Mouse (Mus musculus): ENCODE results near the gene Ntf5. TPM values are rescaled to one million over a fixed set of nuclear protein-coding genes. Genes with fewer than 3 reads are reported as not detected.

Gene Ntf5
- not detected in 2 replicates for total RNA-seq (2014; fragmentation: Nextera tagmentation)
- total RNA-seq (2017): 0.23 and 0.60 TPM in 2 replicates
- 0.16 and 0.33 TPM in 2 replicates for polyA plus RNA-seq (2012)

GRCm38 (mm10) chr7:45413113-45413863 lies at the start of gene Ntf5:
Gene Ntf5, plus strand, starts transcription at chr7:45413695.
- no peak for TF ChIP-seq GATA1 (IDR thresholded peaks at IDR 0.05; ENCODE audit: borderline replicate concordance, low read length)
- no peak for TF ChIP-seq POLR2AphosphoS5 (IDR thresholded peaks at IDR 0.05; ENCODE audit: insufficient replicate concordance, low read depth, low read length)
- no peak for TF ChIP-seq TAL1 (conservative IDR thresholded peaks at IDR 0.05; ENCODE audit: low read depth, low read length)
- TF ChIP-seq GATA2 (IDR thresholded peaks at IDR 0.05; ENCODE audit: borderline replicate concordance, low read depth, low read length): no peak
- TF ChIP-seq CTCF (IDR thresholded peaks at IDR 0.05; ENCODE audit: low read depth, low read length): no peak
- Histone ChIP-seq H3K4me3 (ENCODE audit: low read depth, low read length) (peak within 1 kb of the TSS; percentile 70), H3K27me3 (ENCODE audit: insufficient read depth, low read length) (peaks cover 90% of the 10 kb centered on the region), H3K9me3 (replicated peaks) (no peaks in the 10 kb centered on the region), H3K4me1 (ENCODE audit: insufficient read depth, low read depth, low read length) (peaks cover 33% of the 10 kb centered on the region), H3K36me3 (replicated peaks) (no peaks in the 10 kb centered on the region)
- DNase-seq (ENCODE audit: low spot score) (peak; percentile 67), ATAC-seq (ENCODE audit: extremely low read depth, insufficient number of reproducible peaks, low FRiP score, poor library complexity, severe bottlenecking) (no peak)

DNA sequence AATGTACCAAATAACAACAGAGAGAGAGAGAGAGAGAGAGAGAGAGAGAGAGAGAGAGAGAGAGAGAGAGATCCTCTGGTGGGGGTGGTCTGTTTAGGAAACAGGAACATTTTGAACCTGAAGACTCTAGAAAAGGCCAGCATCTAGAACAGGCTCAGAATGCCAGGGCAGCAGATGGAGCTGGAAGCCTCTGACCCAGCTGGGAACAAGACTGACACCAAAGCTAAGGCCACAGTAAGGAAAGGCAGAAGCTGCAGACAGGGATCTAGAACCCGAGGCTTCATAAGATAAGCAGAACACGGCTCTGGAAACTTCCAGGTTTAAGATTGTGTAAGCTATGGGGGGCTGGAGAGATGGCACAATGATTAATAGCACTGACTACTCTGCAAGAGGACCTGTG lies 49.5 kb upstream of the Ntf5 start:
- TF ChIP-seq POLR2AphosphoS5 (IDR thresholded peaks at IDR 0.05; ENCODE audit: insufficient replicate concordance, low read depth, low read length): no peak
- TF ChIP-seq GATA2 (IDR thresholded peaks at IDR 0.05; ENCODE audit: borderline replicate concordance, low read depth, low read length): no peak
- TF ChIP-seq TAL1 (conservative IDR thresholded peaks at IDR 0.05; ENCODE audit: low read depth, low read length): no peak
- TF ChIP-seq GATA1 (IDR thresholded peaks at IDR 0.05; ENCODE audit: borderline replicate concordance, low read length): no peak
- no peak for TF ChIP-seq CTCF (IDR thresholded peaks at IDR 0.05; ENCODE audit: low read depth, low read length)
- Histone ChIP-seq H3K4me1 (ENCODE audit: insufficient read depth, low read depth, low read length) (peaks cover 39% of the 10 kb centered on the region), H3K4me3 (ENCODE audit: low read depth, low read length) (no peak overlapping the region), H3K27me3 (ENCODE audit: insufficient read depth, low read length) (peaks cover 59% of the 10 kb centered on the region), H3K36me3 (replicated peaks) (peaks cover 10% of the 10 kb centered on the region), H3K9me3 (replicated peaks) (peaks cover 3% of the 10 kb centered on the region; the same call in 1 of the 2 replicates)
- ATAC-seq (ENCODE audit: extremely low read depth, insufficient number of reproducible peaks, low FRiP score, poor library complexity, severe bottlenecking) (no peak), DNase-seq (ENCODE audit: low spot score) (no peak)

- Histone ChIP-seq H3K4me1 (ENCODE audit: insufficient read depth, low read depth, low read length) (peaks cover 54% of the 10 kb centered on the region), H3K9me3 (replicated peaks) (peaks cover 3% of the 10 kb centered on the region; the same call in 1 of the 2 replicates), H3K27me3 (ENCODE audit: insufficient read depth, low read length) (peaks cover 59% of the 10 kb centered on the region), H3K36me3 (replicated peaks) (peaks cover 13% of the 10 kb centered on the region), H3K4me3 (ENCODE audit: low read depth, low read length) (peak overlapping the region; percentile 73)
- no peak for TF ChIP-seq GATA1 (IDR thresholded peaks at IDR 0.05; ENCODE audit: borderline replicate concordance, low read length)
- no peak for TF ChIP-seq CTCF (IDR thresholded peaks at IDR 0.05; ENCODE audit: low read depth, low read length)
- TF ChIP-seq POLR2AphosphoS5 (IDR thresholded peaks at IDR 0.05; ENCODE audit: insufficient replicate concordance, low read depth, low read length): no peak
- TF ChIP-seq GATA2 (IDR thresholded peaks at IDR 0.05; ENCODE audit: borderline replicate concordance, low read depth, low read length): no peak
- no peak for TF ChIP-seq TAL1 (conservative IDR thresholded peaks at IDR 0.05; ENCODE audit: low read depth, low read length)
- DNase-seq (ENCODE audit: low spot score): no peak
- no peak for ATAC-seq (ENCODE audit: extremely low read depth, insufficient number of reproducible peaks, low FRiP score, poor library complexity, severe bottlenecking)
Measured at GRCm38 (mm10) chr7:45365742-45366651, 47.5 kb upstream of the Ntf5 start.

GRCm38 (mm10) chr7:45366652-45367019 lies 46.9 kb upstream of the Ntf5 start, which contains the start of gene Ppfia3:
Gene Ppfia3, minus strand, starts transcription at chr7:45367019.
- Histone ChIP-seq H3K4me1 (ENCODE audit: insufficient read depth, low read depth, low read length) (peaks cover 58% of the 10 kb centered on the region), H3K9me3 (replicated peaks) (no peaks in the 10 kb centered on the region; the same call in 1 of the 2 replicates), H3K27me3 (ENCODE audit: insufficient read depth, low read length) (peaks cover 52% of the 10 kb centered on the region), H3K36me3 (replicated peaks) (peaks cover 18% of the 10 kb centered on the region), H3K4me3 (ENCODE audit: low read depth, low read length) (peak within 1 kb of the TSS; percentile 73)
- ATAC-seq (ENCODE audit: extremely low read depth, insufficient number of reproducible peaks, low FRiP score, poor library complexity, severe bottlenecking): no peak
- TF ChIP-seq GATA2 (IDR thresholded peaks at IDR 0.05; ENCODE audit: borderline replicate concordance, low read depth, low read length): no peak
- TF ChIP-seq POLR2AphosphoS5 (IDR thresholded peaks at IDR 0.05; ENCODE audit: insufficient replicate concordance, low read depth, low read length): no peak
- no peak for TF ChIP-seq CTCF (IDR thresholded peaks at IDR 0.05; ENCODE audit: low read depth, low read length)
- TF ChIP-seq TAL1 (conservative IDR thresholded peaks at IDR 0.05; ENCODE audit: low read depth, low read length): no peak
- TF ChIP-seq GATA1 (IDR thresholded peaks at IDR 0.05; ENCODE audit: borderline replicate concordance, low read length): no peak
- no peak for DNase-seq (ENCODE audit: low spot score)

DNA sequence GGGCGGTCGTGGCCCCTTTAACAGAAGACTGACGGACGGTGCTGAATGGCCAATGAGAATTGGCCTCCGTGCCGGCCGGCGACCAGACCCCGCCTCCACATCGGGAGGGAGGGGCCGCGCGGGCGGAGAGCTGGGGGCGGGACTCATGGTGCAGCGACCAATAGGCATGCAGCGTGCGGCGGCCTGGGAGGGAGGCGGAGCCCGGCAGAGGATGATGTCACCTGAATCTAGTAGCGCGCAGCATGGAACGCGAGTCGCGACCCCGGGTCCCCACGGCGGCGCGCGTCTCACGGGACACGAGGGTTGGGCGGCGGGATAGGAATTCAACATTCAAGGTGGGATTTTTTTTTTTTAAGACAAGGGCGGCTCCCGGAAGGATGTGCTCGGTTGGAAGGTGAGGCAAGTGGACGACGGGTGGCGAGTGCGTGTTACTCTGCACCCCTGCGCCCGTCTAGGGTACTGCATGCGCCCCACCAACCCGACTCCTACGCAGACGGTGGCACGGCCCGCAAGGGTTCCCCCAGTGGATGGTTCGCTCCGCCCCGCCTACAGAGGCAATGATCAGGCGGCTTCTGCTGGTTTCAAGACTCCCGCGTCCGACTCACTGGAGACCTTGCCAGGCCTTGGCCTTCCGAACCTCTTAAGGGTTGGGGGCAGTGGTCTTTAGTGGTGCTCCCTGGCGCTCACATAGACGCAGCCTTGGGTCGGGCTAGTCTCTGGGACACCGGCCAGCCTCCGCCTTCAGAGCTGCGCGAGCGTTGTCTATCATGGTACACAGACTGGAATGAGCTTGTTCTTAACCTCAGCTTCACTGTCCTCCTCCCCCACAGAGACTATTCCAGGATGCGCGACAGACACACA lies 46.2 kb upstream of the Ntf5 start:
- H3K9me3 ChIP-seq (replicated peaks): no peaks in the 10 kb centered on the region
- peak; percentile 99 for DNase-seq (ENCODE audit: low spot score)
- ATAC-seq (ENCODE audit: extremely low read depth, insufficient number of reproducible peaks, low FRiP score, poor library complexity, severe bottlenecking): peak; percentile 78
- H3K4me1 ChIP-seq (ENCODE audit: insufficient read depth, low read depth, low read length): peaks cover 62% of the 10 kb centered on the region
- peaks cover 23% of the 10 kb centered on the region for H3K36me3 ChIP-seq (replicated peaks)
- H3K4me3 ChIP-seq (ENCODE audit: low read depth, low read length): peak overlapping the region; percentile 73
- no peak for TF ChIP-seq TAL1 (conservative IDR thresholded peaks at IDR 0.05; ENCODE audit: low read depth, low read length)
- no peak for TF ChIP-seq GATA1 (IDR thresholded peaks at IDR 0.05; ENCODE audit: borderline replicate concordance, low read length)
- TF ChIP-seq CTCF (IDR thresholded peaks at IDR 0.05; ENCODE audit: low read depth, low read length): peak; percentile 57
- TF ChIP-seq POLR2AphosphoS5 (IDR thresholded peaks at IDR 0.05; ENCODE audit: insufficient replicate concordance, low read depth, low read length): no peak
- TF ChIP-seq GATA2 (IDR thresholded peaks at IDR 0.05; ENCODE audit: borderline replicate concordance, low read depth, low read length): no peak
- H3K27me3 ChIP-seq (ENCODE audit: insufficient read depth, low read length): peaks cover 47% of the 10 kb centered on the region

Data from G1E (cell line).